Mouse (Mus musculus): ENCODE measurements around the gene Gck.

Gene Gck

DNA sequence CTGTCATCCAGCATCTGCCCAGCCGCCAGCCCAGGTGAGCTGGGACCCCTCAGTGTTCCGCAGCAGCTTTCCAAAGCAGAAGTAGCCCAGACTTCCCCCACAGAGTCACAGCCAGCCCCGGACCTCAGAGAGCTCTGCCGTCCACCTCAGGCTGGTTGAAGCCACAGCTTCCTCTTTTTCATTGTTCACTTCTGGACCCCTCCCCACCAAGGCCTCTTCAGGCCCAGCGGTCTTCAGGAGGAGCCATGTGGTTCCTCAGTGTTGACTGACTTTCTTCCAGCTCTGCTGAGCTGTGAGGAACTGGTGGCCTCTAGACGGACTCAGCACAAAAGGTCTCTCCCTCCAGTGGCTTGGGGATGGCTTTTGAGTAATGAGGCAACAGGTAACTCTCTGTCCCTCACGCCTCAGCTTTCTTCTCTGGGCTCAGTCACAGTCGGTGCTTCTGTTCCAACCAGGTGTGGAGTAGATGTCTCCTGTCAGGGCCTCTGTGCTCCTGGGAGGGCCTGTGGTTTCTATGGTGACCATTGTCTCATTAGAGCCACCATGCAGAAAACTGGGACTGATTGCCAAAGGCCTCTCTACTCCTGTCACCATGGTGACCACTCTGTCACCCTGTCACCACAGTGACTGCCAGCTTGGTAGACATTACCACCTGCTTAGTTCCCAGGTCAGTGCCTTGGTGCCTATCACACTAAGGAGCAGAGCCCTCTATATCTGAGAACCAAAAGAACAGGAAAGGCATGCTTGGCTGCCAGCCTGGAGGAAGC, at the start of gene Gck:
Gene Gck, minus strand, starts transcription at position 496 of the 767 bp plus-strand sequence.
- DNase-seq (ENCODE audit: low spot score), result no peak

DNA sequence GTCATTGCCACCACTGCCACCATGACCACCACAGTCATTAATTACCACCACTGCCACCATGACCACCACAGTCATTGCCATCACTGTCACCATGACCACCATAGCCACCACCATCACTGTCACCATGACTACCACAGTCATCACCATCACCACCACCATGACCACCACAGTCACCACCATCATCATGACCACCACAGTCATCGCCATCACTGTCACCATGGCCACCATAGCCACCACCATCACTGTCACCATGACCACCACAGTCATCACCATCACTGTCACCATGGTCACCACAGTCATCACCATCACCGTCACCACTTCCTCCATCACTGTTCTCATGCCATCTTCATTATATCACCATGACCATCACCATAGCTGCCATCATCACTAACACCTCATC, 48.6 kb upstream of the Gck start:
- no peak for DNase-seq (ENCODE audit: low spot score)

DNA sequence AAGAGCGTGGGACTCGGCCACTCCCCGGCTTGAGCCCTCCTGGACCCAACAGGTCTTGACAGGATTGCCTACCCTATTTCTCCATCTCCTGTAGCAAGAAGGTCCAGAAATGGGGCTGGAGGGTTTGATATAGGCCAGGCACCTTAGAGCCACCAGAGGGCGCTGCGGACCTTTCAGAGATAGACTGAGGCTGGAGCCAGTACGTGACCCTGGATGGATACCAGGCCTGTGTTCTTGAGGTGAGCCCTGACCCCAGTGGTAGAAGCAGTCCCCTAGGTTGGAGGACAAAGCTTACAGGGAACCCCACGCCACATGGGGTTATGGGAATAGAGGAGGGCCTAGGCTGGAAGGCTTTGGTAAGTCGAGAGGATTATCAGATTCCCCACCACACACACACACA, 46.1 kb upstream of the Gck start:
- DNase-seq (ENCODE audit: low spot score), result peak; percentile 78

DNA sequence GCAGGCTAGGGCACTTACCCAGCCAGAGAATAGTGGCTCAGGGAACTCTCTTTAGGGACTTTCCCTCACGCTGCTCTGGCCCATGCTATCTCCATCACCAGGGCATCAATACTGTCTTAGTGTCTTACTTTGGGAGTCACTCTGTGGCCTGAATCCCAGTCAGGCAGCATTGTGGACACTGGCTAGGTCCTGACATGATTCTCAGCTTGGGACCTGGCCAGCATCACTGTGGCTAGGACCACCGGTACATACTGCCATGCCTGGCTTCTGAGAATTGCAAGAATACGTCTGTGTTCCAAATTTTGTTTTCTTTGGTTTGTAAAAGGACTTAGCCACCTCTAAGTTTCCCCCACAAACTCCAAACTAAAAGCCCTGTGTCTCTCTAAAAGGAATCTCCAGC, 45.0 kb upstream of the Gck start:
- DNase-seq (ENCODE audit: low spot score), result no peak

DNA sequence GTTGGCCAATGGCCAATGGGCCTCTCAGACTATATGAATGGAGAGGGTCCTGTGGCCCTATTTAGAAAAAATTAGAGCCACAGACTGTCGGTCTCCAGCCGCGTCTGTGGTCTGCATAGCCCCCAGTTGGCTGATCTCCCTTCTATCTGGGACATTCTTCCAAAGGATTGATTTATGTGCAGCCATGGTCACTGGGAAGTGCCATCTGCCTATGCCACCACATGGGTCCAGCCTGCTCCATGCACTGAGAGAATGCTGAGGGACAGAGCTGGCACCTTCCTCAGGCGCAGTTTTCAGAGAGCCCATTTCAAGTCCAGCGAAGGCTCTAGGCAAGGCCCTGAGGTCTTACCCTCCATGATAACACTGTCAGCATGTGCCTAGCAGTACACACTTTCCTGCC, 44.3 kb upstream of the Gck start:
- no peak for DNase-seq (ENCODE audit: low spot score)

DNA sequence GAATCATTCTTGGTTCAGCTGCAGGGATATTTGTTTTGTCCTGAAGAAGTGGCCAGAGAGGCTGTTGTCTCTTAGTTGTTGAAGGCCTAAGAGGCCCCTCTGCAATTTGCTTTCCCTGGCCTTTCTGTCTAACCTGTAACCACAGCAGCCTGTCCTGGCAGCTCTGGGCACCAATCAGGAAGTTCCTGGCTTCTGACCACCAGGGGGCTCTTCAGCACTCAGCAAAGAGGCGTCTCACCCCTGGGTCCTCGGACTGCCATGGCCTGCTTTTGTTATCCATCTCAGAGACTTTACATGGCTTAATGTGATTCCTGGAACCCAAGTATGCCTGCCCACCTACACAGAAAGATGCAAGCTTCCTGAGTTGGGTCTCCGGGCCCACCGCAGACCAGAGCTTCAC, 41.0 kb upstream of the Gck start:
- no peak for DNase-seq (ENCODE audit: low spot score)

DNA sequence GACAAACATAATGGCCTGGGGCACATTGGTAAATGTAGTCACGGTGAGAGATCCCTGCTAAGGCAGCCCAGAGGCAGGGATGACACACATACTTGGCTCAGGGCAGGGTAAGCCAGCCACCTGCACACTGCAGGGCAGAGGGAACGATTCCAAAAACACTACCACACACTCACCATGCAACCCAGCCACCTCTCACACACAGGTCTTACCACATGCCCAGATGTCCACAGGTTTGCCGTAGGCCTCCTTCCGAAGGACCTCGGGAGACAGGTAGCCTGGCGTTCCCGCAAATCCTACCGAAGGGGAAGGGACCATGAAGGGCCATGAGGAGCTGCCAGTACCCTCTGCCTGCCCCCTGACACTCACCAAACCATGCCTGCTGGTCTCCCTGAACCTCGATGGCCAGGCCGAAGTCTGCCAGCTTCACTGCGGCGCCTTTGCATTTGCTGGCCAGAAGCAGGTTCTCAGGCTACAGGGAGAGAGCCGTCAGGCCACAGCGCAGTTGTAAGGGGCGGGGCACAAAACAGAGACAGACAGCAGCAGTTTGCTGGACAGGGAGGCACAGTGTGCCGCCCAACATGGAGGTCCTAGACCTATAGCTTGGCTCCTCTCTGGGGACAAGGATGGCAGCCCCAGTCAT, 40.2 kb upstream of the Gck start:
- DNase-seq (ENCODE audit: low spot score), result no peak

DNA sequence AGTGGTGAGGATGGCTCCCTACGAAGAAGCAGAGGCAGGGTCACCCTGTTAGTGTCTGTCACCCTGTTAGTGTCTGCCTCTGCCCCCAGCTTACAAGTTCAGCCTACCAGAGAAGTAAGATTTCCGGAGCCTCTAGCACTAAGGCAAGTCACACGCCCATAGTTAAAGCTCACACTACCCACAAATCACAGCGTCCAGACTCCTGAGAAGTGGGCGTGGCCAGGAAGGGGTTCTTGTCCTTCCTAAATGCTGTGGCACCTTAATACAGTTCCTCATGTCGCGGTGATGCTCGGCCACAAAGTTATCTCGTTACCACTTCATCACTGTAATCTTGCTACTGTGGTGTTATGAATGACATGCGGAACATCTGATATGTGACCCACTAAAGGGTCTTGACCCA, 38.2 kb upstream of the Gck start:
- DNase-seq (ENCODE audit: low spot score), result no peak

DNA sequence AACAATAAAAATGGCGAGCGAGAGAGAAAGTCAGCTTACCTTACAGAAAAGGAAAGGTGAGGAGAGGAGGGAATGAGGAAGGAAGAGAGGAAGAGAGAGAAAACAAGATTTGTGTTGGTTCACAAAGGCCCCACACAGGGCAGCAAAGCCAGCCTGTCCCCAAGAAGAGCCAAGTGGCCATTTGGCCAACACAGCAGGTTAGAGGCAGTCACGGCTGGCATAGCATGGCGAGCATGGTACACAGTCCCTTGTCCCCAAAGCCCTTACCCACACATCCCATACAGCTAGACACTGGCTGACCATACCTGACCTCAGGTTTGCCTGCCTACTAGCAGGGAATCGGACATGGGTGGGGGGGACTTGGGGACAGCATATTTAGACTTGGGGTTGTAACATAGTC, 33.7 kb upstream of the Gck start:
- DNase-seq (ENCODE audit: low spot score), result no peak

DNA sequence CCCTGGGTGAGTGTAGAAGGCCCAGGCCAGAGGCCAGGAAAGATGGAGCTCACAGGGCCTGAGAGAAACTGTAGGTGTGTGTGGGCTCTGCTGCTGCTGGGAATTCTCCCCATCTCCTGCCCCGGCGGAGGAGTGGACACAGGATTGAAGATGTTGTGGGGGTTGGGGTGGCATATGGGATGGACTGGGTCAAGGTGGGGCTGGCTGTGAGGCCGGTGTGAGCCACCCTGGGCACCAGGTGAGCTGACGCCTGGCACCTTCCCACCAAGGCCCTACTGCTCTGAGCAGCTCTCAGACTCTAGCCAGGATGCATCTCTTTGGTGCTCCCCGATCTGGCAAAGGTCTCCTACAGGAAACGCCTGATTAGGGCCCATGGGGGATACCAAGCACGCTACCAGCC, 31.4 kb upstream of the Gck start:
- no peak for DNase-seq (ENCODE audit: low spot score)

DNA sequence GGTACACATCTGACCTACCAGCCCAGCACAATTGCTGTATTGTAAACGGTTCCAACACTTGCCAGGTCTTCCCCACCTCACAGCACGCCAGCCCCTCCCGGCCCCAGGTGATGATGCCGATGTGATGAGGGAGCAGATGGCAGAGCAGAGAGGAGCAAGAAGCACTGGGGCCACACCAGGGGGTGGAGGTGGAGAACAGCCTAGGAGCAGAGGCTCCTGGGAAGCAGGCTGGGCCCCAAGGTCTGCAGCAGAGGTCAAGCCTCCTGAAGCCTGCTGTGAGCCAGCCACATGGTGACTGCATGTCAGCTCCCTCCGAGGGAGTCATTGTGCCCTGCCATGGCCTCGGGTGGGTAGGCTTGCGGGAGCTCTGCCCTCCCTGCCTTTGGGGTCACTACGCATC, 30.7 kb upstream of the Gck start:
- no peak for DNase-seq (ENCODE audit: low spot score)

DNA sequence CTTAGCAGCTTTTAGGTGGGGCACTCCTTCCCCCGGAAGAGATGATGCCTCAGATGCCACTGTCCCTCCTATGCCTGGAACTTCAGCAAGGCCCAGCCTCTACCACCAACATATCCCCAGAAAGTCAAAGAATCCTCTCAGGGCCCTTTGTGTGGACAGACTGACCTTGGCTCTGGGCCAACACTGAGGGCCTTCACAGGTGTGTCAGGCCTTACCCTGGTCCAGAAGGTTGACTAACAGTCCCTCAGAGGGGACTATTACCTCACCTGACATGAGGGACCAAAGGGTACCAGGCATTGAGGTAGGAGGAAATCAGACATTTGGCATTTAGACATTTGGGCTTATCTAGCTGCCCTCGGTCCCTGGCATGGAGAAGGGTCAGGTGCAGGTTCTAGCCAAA, 30.2 kb upstream of the Gck start:
- DNase-seq (ENCODE audit: low spot score), result no peak

DNA sequence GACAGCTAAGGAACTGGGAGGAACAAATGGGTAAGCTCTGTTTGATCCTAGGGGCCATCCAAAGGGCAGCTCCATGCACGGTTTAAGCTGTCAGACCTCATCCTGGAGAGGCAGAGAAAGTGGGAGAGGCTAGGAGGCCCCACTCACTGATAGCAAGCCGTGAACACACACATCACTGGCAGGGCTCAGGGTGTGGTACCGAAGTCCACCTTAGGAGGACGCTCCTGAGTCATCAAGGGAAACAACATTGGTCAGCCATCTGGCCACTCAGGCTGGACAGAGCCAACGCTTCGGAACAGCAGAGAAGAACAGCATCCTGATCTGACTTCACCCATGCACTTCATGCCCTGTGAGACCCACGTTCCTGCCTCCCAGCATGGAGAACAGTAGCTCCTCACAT, 29.2 kb upstream of the Gck start:
- DNase-seq (ENCODE audit: low spot score), result no peak

DNA sequence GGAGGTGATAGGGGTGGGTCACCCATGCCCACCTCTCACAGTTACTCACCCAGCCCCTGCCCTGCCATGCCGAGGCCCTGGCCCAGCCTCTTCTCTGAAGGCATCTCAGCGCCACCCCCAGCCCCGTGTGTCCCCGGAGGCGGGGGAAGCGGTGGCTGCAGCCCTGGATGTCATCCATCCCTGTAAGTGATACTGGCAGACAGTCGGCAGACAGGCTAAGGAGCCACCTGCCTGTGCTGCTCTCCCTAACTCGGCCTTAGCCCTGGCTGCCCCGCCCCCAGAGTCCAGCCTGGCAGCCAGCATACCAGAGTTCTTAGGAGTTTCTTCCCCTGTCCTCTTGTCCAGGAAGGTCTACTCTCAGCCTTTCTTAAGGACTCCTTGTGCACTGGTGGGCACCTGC, 26.2 kb upstream of the Gck start:
- no peak for DNase-seq (ENCODE audit: low spot score)

DNA sequence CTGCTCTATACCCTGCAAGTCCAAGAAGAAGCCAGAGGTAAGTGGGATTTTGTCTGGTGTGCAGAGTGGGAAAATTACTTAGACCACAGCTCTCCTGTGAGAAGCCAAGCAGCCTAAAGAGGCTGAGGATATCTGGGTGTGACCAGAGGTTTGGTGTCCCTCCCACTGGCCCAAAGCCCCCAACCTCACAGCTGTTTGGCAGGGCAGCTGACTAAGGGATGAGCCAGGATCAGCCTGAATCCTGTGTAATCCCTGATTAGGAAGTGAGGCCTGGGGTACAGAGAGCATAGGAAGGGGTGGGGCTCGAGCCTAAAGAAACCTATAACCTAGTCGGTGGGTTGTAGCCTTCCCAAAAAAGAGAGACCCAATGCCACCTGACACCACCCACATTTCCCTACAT, 25.2 kb upstream of the Gck start:
- DNase-seq (ENCODE audit: low spot score), result no peak

DNA sequence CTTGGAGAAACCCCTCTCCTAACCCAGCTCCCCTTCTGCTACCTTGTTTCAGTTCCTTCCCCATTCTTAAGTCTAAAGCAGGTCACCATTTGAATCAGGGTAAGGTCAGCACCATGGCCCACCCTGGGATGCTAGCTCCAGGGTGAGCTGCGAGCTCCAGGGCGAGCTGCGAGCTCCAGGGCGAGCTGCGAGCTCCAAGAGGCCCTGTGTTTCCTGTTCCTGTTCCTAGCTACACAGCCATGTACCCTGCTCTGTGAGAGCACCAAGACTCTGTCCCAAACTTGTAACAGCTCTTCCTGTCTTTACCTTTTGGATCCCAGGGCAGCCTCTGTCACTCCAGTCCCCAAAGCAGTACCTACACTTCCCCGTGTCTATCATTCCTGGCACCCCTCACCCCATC, 24.2 kb upstream of the Gck start:
- DNase-seq (ENCODE audit: low spot score), result no peak

DNA sequence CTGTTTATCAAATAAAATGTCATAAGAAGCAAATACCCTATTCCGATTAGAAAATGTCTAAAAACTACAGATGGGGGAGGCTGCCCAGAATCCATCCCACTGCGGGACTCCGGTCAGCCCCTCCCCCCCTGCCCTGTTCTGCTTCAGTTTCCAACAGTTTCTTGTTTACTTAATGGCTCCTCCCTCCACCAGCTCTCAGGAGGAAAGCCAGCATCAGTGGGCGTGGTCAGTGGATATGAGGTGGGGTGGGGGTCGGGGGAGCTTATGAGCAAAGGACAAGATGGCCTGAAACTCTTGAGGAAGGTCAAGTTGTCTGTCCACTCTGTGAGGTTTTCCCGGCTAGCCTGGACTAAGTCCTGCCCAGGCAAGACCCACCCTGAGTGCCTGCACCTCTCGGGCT, 23.3 kb upstream of the Gck start:
- DNase-seq (ENCODE audit: low spot score), result no peak

DNA sequence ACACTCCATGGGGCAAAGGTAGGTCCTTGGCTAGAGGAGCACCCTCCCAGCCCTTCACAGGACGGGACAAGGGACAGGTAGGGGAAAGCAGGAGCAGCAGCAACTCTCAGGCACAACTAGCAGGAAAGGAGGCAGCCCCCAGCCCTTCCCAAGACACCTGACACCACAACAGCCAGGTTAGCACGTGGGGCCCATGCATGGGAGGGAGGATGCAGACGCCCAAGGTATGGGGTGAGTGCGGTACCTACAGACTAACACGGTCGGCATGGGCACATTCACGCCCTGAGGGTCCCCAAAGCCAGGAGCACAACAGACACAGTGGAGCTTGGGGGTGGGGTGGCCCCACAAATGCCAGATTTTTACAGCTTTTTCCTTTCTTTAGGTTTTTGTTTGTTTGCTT, 21.3 kb upstream of the Gck start:
- DNase-seq (ENCODE audit: low spot score), result no peak

DNA sequence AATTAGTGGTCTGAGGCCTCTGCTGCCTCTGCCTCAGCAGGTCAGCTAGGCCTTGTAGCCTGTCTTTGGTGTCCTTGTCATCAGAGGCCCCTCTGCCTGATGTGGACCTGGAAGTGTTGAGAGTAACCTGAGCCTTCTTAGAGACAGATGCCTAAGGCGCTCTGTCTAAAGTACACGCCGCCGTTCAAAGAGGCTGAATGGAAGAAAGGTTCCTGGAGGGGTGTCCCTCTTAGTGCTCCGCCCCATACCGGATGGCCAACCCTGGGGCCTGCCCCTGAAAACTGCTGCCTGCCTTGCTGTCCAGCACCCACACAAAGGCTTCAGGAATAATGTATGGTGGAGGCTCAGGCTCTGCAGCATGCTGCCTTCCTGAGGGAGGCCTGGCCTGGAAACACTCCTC, 18.3 kb upstream of the Gck start:
- no peak for DNase-seq (ENCODE audit: low spot score)

DNA sequence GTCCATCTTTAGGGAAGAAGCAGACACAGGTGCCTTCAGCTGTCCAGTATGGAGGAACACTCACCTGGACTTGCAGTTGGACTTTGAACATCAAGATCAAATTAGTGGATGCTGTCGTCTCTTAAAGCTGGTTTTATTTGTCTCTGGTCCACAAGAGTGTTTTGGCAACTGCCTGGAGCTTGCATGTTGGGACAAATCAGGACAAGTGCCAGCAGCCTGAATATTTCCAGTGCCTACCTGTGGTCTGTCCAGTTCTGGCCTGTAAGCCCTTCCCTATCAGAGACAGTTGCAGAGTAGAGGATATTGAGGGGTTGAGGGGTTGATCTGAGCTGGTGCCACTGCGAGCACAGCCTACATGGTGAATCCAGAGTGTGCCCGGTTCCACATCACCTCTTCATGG, 16.9 kb upstream of the Gck start:
- DNase-seq (ENCODE audit: low spot score), result no peak

DNA sequence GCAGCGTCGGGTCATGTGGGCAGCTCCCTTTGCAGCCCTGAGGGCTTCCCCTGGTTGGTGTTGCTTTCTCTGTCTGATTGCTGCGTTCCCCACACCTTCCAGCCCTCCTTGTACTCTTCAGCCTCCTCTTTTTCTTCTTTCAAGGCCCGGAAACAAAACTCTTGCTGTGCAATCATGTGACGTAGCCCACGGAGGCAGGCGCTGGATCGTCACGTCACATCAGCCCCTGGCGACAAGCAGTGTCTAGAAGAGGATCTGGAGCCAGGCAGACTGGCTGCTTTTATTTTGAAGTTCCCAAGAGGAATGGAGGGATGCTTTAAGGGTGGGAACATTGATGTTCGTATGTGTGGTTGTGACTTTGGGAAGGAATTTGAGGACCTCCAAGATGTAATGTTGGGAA, 16.0 kb upstream of the Gck start:
- no peak for DNase-seq (ENCODE audit: low spot score)

DNA sequence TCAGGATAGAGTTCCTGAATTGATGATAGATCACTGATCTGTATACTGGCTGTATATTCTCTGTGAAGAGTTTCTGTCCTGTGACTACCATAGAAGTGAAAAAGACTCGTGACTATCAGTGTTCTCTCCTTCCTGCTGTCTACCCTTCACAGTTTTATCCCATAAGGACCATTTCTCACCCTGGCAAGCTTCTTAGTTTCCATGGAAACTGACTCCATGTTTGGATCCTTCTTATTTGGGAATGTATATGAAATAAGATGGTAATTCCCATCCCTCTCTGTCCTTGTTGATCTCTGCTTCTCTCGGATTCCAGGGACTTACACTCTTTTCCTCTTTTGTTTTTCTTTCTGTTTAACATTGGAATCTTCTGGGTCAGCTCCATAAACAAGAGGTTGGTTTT, 10.2 kb upstream of the Gck start:
- DNase-seq (ENCODE audit: low spot score), result no peak

DNA sequence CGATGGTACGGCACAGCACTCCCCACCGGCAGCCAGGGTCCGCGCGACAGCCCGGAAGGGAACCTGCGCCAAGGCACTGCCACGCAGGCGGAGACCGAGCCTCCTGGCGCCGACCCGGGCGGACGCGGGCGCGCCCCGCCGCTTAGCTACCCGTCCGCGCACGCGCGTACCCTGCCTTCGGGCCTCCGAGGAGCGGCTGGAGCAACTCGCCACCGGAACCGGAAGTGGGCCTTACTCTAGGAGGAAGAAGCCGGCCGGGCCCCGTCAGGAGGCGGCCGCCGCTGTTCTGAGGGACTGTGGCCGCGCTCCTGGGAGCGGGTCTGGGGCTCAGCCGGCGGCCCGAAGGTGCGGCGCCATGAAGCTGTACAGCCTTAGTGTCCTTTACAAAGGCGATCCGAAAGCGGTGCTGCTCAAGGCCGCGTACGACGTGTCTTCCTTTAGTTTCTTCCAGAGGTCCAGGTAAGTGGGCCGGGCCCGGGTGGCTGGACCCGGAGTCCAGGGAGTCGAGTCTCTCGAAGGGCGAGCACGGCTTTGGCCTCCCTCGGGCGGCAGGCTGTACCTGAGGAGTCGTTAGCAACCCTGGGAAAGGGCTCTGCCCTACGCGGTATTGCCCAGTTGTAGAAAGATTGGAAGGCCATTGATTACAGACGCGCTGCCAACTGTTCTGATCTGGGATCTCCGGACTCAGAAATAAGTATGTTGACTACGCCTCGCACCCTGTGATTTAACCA, 5.8 kb upstream of the Gck start, which contains the start of gene Ykt6:
Gene Ykt6, plus strand, starts transcription at position 148 of the 731 bp plus-strand sequence.
- DNase-seq (ENCODE audit: low spot score), result peak; percentile 80
